31 mouse cellular contexts compared by ENCODE assay signal in genomic region chr5:140821951-140822350, GRCm38 (mm10). TPM values are rescaled to one million over a fixed set of nuclear protein-coding genes. Genes with fewer than 3 reads are reported as not detected.
DNase-seq lines count a peak whose midpoint lies in the region; ATAC-seq lines count a peak whose summit lies in the region.
"Had no signal": no experiment of that assay in that cellular context is flagged by ENCODE, and none has a peak within 500 bp of the region (broad histone marks: within the 10 kb centered on the region; RNA-seq: fewer than 3 reads in every experiment).

No protein-coding gene starts in this region.

- H3K4me1 ChIP-seq in heart, embryonic 10.5 days, result peaks cover 68% of the 10 kb centered on the region
- H3K4me1 ChIP-seq in lung, embryonic 16.5 days (replicated peaks; ENCODE audit: control insufficient read depth, insufficient read depth, low read length), result peaks cover 36% of the 10 kb centered on the region

- no peak overlapping the region for H3K27ac ChIP-seq in heart, embryonic 10.5 days
- H3K27ac ChIP-seq in lung, embryonic 16.5 days (ENCODE audit: low read length), result no peak overlapping the region
- H3K27ac ChIP-seq: embryonic facial prominence, embryonic 13.5 days; forebrain, embryonic 12.5 days; heart, embryonic 13.5 days; hindbrain, embryonic 14.5 days; limb, embryonic 10.5 days; midbrain, embryonic 15.5 days; neural tube, embryonic 12.5 days had no signal

- ATAC-seq in lung, embryonic 16.5 days (ENCODE audit: low read depth), result peak; percentile 73
- ATAC-seq: inflammation-experienced regulatory T-cells, adult 6 months; liver, postnatal 0 days; midbrain, embryonic 15.5 days; Patski had no signal

- H3K27me3 ChIP-seq in heart, embryonic 10.5 days (ENCODE audit: insufficient read depth, poor library complexity, severe bottlenecking), result no peaks in the 10 kb centered on the region
- no peaks in the 10 kb centered on the region for H3K27me3 ChIP-seq in lung, embryonic 16.5 days (ENCODE audit: control insufficient read depth, insufficient read depth, low read depth, low read length)
- H3K27me3 ChIP-seq: CH12.LX; embryonic facial prominence, embryonic 13.5 days; forebrain, embryonic 12.5 days; heart, embryonic 13.5 days; midbrain, embryonic 15.5 days; neural tube, embryonic 12.5 days; Patski had no signal

- H3K9ac ChIP-seq in lung, embryonic 16.5 days (ENCODE audit: low read length), result no peak overlapping the region
- H3K9ac ChIP-seq: embryonic facial prominence, embryonic 13.5 days; forebrain, embryonic 12.5 days; hindbrain, embryonic 14.5 days; liver, postnatal 0 days; midbrain, embryonic 15.5 days; neural tube, embryonic 12.5 days had no signal

- no peaks in the 10 kb centered on the region for H3K9me3 ChIP-seq in heart, embryonic 10.5 days
- no peaks in the 10 kb centered on the region for H3K9me3 ChIP-seq in lung, embryonic 16.5 days (ENCODE audit: control insufficient read depth, low read length)
- H3K9me3 ChIP-seq: forebrain, embryonic 12.5 days; G1E; heart, embryonic 13.5 days; limb, embryonic 10.5 days; midbrain, embryonic 15.5 days; neural tube, embryonic 12.5 days had no signal

- H3K4me2 ChIP-seq in lung, embryonic 16.5 days (ENCODE audit: low read depth, low read length), result no peak overlapping the region
- H3K4me2 ChIP-seq: embryonic facial prominence, embryonic 13.5 days; forebrain, embryonic 12.5 days; heart, embryonic 13.5 days; hindbrain, embryonic 14.5 days; midbrain, embryonic 15.5 days; neural tube, embryonic 12.5 days had no signal

- DNase-seq in heart, adult 18-20 months, result peak; percentile 47 to 60
- DNase-seq in heart, embryonic 10.5 days (ENCODE audit: low spot score), result no peak
- no peak for DNase-seq in lung, adult 18-20 months
- peak; percentile 76 for DNase-seq in adrenal gland, postnatal 14 days
- DNase-seq in lung, postnatal 14 days, result peak; percentile 34
- DNase-seq in frontal cortex, adult 2 months (ENCODE audit: extremely low spot score in 1 of 2, low spot score in 1 of 2), result no peak
- DNase-seq: B cell, adult 2 months; cerebellum, adult 8-10 months; cerebellum, postnatal 36 days; embryo, embryonic 11 days; heart, postnatal 4 days; kidney, adult 18-20 months; kidney, postnatal 4 days; layer of hippocampus, adult 9-11 months; liver; liver, postnatal 0 days; right cerebral cortex, postnatal 25 days had no signal

- 76% methylated on average over 4 of the region's 4 CpGs for WGBS in heart, embryonic 10.5 days
- 71% methylated on average over 4 of the region's 4 CpGs for WGBS in lung, embryonic 16.5 days

- peaks cover 9% of the 10 kb centered on the region; the same call in 1 of the 2 replicates for H3K36me3 ChIP-seq in heart, embryonic 10.5 days
- H3K36me3 ChIP-seq in lung, embryonic 16.5 days (ENCODE audit: control insufficient read depth, insufficient read depth, low read length), result peaks cover 2% of the 10 kb centered on the region; the same call in 1 of the 2 replicates
- H3K36me3 ChIP-seq: midbrain, embryonic 15.5 days had no signal

- H3K4me3 ChIP-seq in heart, embryonic 10.5 days, result no peak overlapping the region
- no peak overlapping the region for H3K4me3 ChIP-seq in lung, embryonic 16.5 days (ENCODE audit: low read length)
- H3K4me3 ChIP-seq: embryonic facial prominence, embryonic 13.5 days; erythroblast, embryonic 14.5 days; forebrain, embryonic 12.5 days; heart, embryonic 13.5 days; left cerebral cortex, adult 2 months; limb, embryonic 10.5 days; midbrain, embryonic 15.5 days; neural tube, embryonic 12.5 days had no signal

RNA-seq across cellular contexts. Expression of gene Gna12, which starts 8.3 kb away (rescaled TPM):
- 100 to 1,000 TPM; 126 to 130 TPM for total RNA-seq in heart, adult 18-20 months (2021)
- 12.5 and 17.6 TPM in 2 replicates for polyA plus RNA-seq in heart, embryonic 10.5 days (2016; fragmentation: Nextera tagmentation; extraction: Ambion mirVana)
- 8.4 and 8.5 TPM in 2 replicates for polyA plus RNA-seq in lung, embryonic 16.5 days (2015; fragmentation: Nextera tagmentation; extraction: Ambion mirVana)
- 114 and 117 TPM in 2 replicates for total RNA-seq in adrenal gland, postnatal 14 days (2021)
- polyA plus RNA-seq in frontal cortex, adult 2 months (2012; rRNA removed), result 78.0 TPM in 2 replicates

Comparison
In these comparisons a context has a peak if more than half of its experiments do, and no peak if none do; other contexts are left out.
1. DNase-seq: peak in heart, adult 18-20 months (2 of 2), adrenal gland, postnatal 14 days (single experiment) and lung, postnatal 14 days (single experiment); none in heart, embryonic 10.5 days (single experiment), lung, adult 18-20 months (0 of 2) and frontal cortex, adult 2 months (0 of 2).